Mouse (Mus musculus): Measurements from ENCODE around the gene Plekhm3.

- TF ChIP-seq GATA1 (IDR thresholded peaks at IDR 0.05; ENCODE audit: borderline replicate concordance, low read length) = no peak
- no peak for TF ChIP-seq FLI1 (IDR thresholded peaks at IDR 0.05; ENCODE audit: low read length)
Measured at GRCm38 (mm10) chr1:64937692-64938091, 18.9 kb downstream of the Plekhm3 start.
